Mouse (Mus musculus) megakaryocyte, embryonic 14.5 days (primary cell): ENCODE results near the gene Arhgef40.

Source experiments
- FLI1 ChIP-seq: IDR thresholded peaks from 2 replicates; pipeline ENCODE4 v1.6.1; 2012; ENCODE audit warnings: low read length, inconsistent platforms, mixed read lengths
- GATA1 ChIP-seq: IDR thresholded peaks from 3 replicates; pipeline ENCODE4 v1.6.1; 2012; ENCODE audit warnings: mixed read lengths, low read length, inconsistent platforms, borderline replicate concordance

- no peak for TF ChIP-seq GATA1
- no peak for TF ChIP-seq FLI1
Observed at GRCm38 (mm10) chr14:52022244-52022708, 37.8 kb downstream of the Arhgef40 start.
